ENCODE assay signal across 9 mouse cellular contexts in genomic region chr5:35280002-35280782, GRCm38 (mm10). TPM values are rescaled to one million over a fixed set of nuclear protein-coding genes. Genes with fewer than 3 reads are reported as not detected.
DNase-seq lines count a peak whose midpoint lies in the region; ATAC-seq and TF ChIP-seq lines count a peak whose summit lies in the region.
"Had no signal": no experiment of that assay in that cellular context is flagged by ENCODE, and none has a peak within 500 bp of the region (broad histone marks: within the 10 kb centered on the region; RNA-seq: fewer than 3 reads in every experiment).

No protein-coding gene starts in this region.

- H3K27me3 ChIP-seq in testis, adult 2 months (ENCODE audit: control insufficient read depth, insufficient read depth, low read length) = no peaks in the 10 kb centered on the region
- peaks cover 62% of the 10 kb centered on the region for H3K27me3 ChIP-seq in midbrain, embryonic 11.5 days (ENCODE audit: control insufficient read depth, insufficient read depth, low read length)
- peaks cover 36% of the 10 kb centered on the region for H3K27me3 ChIP-seq in stomach, postnatal 0 days (ENCODE audit: control insufficient read depth, insufficient read depth, low read length)

- no peaks in the 10 kb centered on the region for H3K36me3 ChIP-seq in testis, adult 2 months (ENCODE audit: control insufficient read depth, insufficient read depth, low read length)
- H3K36me3 ChIP-seq in midbrain, embryonic 11.5 days (ENCODE audit: control insufficient read depth, insufficient read depth, low read length) = no peaks in the 10 kb centered on the region
- no peaks in the 10 kb centered on the region for H3K36me3 ChIP-seq in stomach, postnatal 0 days (ENCODE audit: control insufficient read depth, insufficient read depth, low read length)

- no peaks in the 10 kb centered on the region for H3K9me3 ChIP-seq in midbrain, embryonic 11.5 days (ENCODE audit: control insufficient read depth, low read length)
- no peaks in the 10 kb centered on the region for H3K9me3 ChIP-seq in stomach, postnatal 0 days (ENCODE audit: control insufficient read depth, low read length)

- no peak for TF ChIP-seq CTCF in testis, adult 2 months (IDR thresholded peaks at IDR 0.05; ENCODE audit: control insufficient read depth, insufficient read depth, insufficient replicate concordance, low read depth, low read length)
- TF ChIP-seq CTCF in stomach, postnatal 0 days (IDR thresholded peaks at IDR 0.05; ENCODE audit: low read depth) = no peak

- H3K4me1 ChIP-seq in testis, adult 2 months (ENCODE audit: control insufficient read depth, insufficient read depth, low read length) = peaks cover 18% of the 10 kb centered on the region
- H3K4me1 ChIP-seq in midbrain, embryonic 11.5 days (ENCODE audit: control insufficient read depth, insufficient read depth, low read length) = peaks cover 15% of the 10 kb centered on the region
- H3K4me1 ChIP-seq in stomach, postnatal 0 days (replicated peaks; ENCODE audit: control insufficient read depth, insufficient read depth) = no peaks in the 10 kb centered on the region

- ATAC-seq in midbrain, embryonic 11.5 days (ENCODE audit: low FRiP score) = peak; percentile 23; the same call in 1 of the 2 replicates
- ATAC-seq in stomach, postnatal 0 days (ENCODE audit: low FRiP score, low TSS enrichment) = no peak

- no peak for TF ChIP-seq EP300 in stomach, postnatal 0 days (optimal IDR thresholded peaks at IDR 0.05)

- WGBS in midbrain, embryonic 11.5 days = 4% methylated on average over 75 of the region's 75 CpGs
- 6% methylated on average over 66 of the region's 75 CpGs for WGBS in stomach, postnatal 0 days

- H3K27ac ChIP-seq in testis, adult 2 months (ENCODE audit: control insufficient read depth, insufficient read depth, low read depth, low read length) = no peak overlapping the region
- no peak overlapping the region for H3K27ac ChIP-seq in midbrain, embryonic 11.5 days (ENCODE audit: low read depth, low read length)
- H3K27ac ChIP-seq in stomach, postnatal 0 days (replicated peaks) = no peak overlapping the region

- no peak overlapping the region for H3K9ac ChIP-seq in midbrain, embryonic 11.5 days (ENCODE audit: low read length)
- H3K9ac ChIP-seq in stomach, postnatal 0 days (ENCODE audit: low read length) = no peak overlapping the region

- DNase-seq in testis, postnatal 10 days (ENCODE audit: low spot score) = no peak
- peak; percentile 57 for DNase-seq in cerebellum, adult 9-10 months
- DNase-seq in frontal cortex, postnatal 14 days (ENCODE audit: low spot score in 2 of 2) = peak; percentile 29 to 33
- DNase-seq in layer of hippocampus, adult 9-11 months = peak; percentile 60
- peak; percentile 93 for DNase-seq in midbrain, embryonic 11.5 days (ENCODE audit: low spot score, missing footprints)
- peak; percentile 14 for DNase-seq in stomach, postnatal 0 days (ENCODE audit: low spot score)
- no peak for DNase-seq in spleen, adult 18-20 months

- TF ChIP-seq POLR2A in testis, adult 2 months (IDR thresholded peaks at IDR 0.05; ENCODE audit: control insufficient read depth, low read depth, low read length) = no peak

- H3K4me2 ChIP-seq in midbrain, embryonic 11.5 days = peak overlapping the region; percentile 78
- H3K4me2 ChIP-seq in stomach, postnatal 0 days (replicated peaks; ENCODE audit: low read depth) = peak overlapping the region; percentile 58; the same call in 1 of the 2 replicates

- peak overlapping the region; percentile 11; the same call in 1 of the 2 replicates for H3K4me3 ChIP-seq in testis, adult 2 months (ENCODE audit: control insufficient read depth, low read depth, low read length)
- peak overlapping the region; percentile 45 for H3K4me3 ChIP-seq in midbrain, embryonic 11.5 days (ENCODE audit: low read depth, low read length)
- 0 out of 2 replicates have a peak overlapping the region, but pooled peaks have one; percentile 31 for H3K4me3 ChIP-seq in stomach, postnatal 0 days (ENCODE audit: low read depth, low read length)
- H3K4me3 ChIP-seq: myocyte had no signal

RNA-seq across cellular contexts. Expression of gene Adra2c, which starts 2.1 kb away (rescaled TPM):
- 0.10 and 0.26 TPM in 2 replicates for polyA plus RNA-seq in testis, adult 2 months (2012; rRNA removed)
- polyA plus RNA-seq in midbrain, embryonic 11.5 days (2014; fragmentation: Nextera tagmentation; extraction: Ambion mirVana) = 0.05 TPM in 1 of 2 replicates, not detected in the other
- not detected in 2 replicates for polyA plus RNA-seq in stomach, postnatal 0 days (2015; fragmentation: Nextera tagmentation; extraction: Ambion mirVana)
- polyA plus RNA-seq: myocyte had no signal

Comparison
In these comparisons a context has a peak if more than half of its experiments do, and no peak if none do; other contexts are left out.
1. DNase-seq: peak in cerebellum, adult 9-10 months (single experiment), frontal cortex, postnatal 14 days (2 of 2), layer of hippocampus, adult 9-11 months (single experiment), midbrain, embryonic 11.5 days (single experiment) and stomach, postnatal 0 days (single experiment); none in testis, postnatal 10 days (single experiment) and spleen, adult 18-20 months (0 of 2).
2. Peak in every context shown above with its lines, with median percentiles within 50 percentile points of each other: H3K4me3 ChIP-seq.